Mouse (Mus musculus) urinary bladder, postnatal 14 days (tissue): ENCODE data around the gene Olfr605.
"Not testable (repeated sequence)": the region's sequence is repeated elsewhere in the genome, so short reads cannot be mapped to it uniquely, and the experiment has no call there.

Experiments used
- DNase-seq: peaks from one replicate; pipeline ENCODE4 v3.0.0; 2021; ENCODE audit warnings: low spot score

The Olfr605 gene

DNA sequence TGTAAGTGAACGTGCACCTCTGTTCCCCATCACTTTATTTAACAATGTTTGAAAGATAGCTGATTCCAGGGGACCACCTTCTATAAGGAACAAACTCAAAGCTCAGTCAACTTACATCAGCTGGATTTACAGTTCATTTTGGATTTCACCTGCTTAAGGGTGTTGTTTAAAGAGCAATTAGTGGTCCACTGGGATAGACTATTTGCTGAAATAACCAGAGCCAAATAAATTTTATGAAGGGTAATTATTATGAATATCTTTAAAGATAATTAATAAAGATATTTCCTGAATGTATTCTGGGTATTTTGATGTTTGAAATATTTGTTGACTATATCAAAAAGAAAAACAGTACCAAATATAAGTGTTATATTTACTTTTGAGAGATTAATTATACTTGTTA lies at the start of gene Olfr605:
TSS of gene Olfr605 (minus strand) at position 101 of the 400 bp plus-strand sequence.
- DNase-seq, result no peak

- not testable (repeated sequence) for DNase-seq
Observed at GRCm38 (mm10) chr7:103477106-103477505, 31.9 kb upstream of the Olfr605 start.

- DNase-seq, result no peak
Observed at GRCm38 (mm10) chr7:103469577-103469976, 24.3 kb upstream of the Olfr605 start, which contains the start of gene Olfr608. Gene Olfr608 (plus strand): TSS chr7:103469877.

DNA sequence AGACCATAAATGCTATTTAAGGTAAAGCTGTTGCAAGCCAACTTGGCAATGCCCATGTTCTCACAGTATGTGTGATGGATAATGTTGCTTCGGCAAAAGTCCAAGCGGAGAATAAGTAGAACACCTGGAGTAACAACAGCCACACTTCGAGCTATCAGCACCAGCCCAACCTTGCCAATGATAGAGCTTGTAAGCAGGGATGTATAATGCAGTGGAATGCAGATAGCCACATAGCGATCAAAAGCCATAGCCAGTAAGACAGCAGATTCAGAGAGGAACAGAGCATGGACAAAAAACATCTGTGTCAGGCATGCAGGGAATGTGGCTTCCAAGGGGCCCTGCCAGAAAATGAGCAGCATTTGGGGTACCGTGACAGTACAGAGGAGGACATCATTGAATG lies 15.4 kb upstream of the Olfr605 start:
- no peak for DNase-seq

GRCm38 (mm10) chr7:103448746-103449145 lies 3.5 kb upstream of the Olfr605 start, which contains the start of gene Olfr606:
Gene Olfr606 (plus strand): TSS chr7:103449046.
- no peak for DNase-seq

DNA sequence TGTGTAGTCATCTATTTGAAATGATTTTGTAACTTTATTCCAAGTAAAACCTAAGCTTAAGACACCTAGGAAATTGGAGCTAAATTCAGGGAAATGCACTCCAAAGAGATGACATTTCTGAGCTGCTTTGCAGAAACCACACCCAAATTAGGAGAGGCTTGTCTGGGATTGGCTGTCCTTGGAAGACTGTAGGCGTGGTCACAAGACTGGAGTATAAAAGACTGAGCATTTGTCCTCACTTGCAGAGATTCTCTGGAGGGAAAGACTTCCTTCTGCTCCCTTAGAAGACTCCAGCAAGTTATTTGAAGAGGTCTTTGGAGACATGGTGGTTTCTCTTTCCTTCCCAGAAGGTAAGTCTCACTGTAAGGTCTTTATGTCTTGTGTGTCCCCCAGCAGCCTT lies 30.5 kb downstream of the Olfr605 start, which contains the start of gene Usp17lc:
TSS of gene Usp17lc (plus strand) at position 301 of the 400 bp plus-strand sequence.
- not testable (repeated sequence) for DNase-seq

DNA sequence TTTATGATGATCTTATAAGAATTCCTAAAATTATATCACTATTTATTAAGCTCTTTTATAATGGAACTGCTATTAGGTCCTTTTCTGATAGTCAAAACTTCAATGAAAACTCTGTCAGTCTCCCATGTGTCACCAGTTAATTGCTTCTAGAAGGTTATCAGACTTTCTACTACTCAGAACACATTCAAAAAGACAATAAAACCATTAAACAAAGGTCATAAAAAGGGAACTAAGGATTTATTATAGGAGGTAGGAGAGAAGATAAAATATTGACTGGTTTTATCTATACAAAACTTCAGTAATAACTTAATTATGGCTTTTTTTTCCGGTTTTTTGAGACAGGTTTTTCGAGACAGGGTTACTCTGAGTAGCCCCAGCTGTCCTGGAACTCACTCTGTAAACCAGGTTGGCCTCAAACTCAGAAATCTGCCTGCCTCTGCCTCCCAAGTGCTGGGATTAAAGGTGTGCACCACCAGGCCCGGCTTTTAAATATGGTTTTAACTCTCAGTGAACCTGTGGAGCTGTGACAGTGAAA lies 38.7 kb downstream of the Olfr605 start:
- not testable (repeated sequence) for DNase-seq

DNA sequence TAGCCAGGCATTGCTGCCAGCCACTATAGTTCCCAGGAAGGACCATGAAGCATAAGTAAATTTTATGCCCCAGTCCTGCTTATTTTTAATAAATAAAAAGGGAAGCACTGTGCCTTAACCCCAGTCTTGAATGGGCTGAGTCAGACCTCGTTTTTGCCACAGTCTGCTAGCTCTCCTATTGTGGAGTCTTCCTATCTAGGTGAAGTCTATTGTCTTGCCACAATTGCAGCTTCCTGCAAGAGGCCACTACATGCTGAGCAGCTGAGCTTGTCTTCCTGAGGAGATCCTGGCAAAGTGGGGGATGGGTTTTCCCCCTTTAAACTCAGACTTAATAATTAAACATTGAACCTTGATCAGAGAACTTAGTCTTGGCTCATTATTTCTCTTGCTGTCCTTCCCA lies 46.3 kb downstream of the Olfr605 start:
- no peak for DNase-seq

DNA sequence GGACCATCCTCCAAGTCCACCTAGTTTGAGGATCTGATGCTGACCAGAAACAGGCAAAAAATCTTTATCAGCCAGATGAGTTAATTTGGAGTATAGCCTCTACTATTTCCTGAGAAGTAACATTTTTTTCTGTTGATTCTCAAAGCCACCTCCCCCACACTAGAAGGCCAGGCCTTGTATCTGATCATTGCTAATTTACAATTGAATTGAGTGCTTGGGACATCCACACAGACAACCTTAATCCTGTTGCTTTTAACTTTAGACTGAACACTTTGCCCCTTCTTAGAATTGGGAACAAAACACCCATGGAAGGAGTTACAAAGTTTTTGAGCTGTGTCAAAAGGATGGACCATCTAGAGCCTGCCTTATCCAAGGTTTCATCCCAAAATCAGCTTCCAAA lies 47.5 kb downstream of the Olfr605 start:
- DNase-seq, result no peak
